In genomic region chr10:92007891-92008290, GRCm38 (mm10) we compare ENCODE assay signal across 20 mouse cellular contexts.
A peak's percentile ranks its signal among the peaks of the same experiment; 100 is the strongest.
DNase-seq lines count a peak whose midpoint lies in the region; ATAC-seq and TF ChIP-seq lines count a peak whose summit lies in the region.
"Had no signal": no experiment of that assay in that cellular context is flagged by ENCODE, and none has a peak within 500 bp of the region (broad histone marks: within the 10 kb centered on the region; RNA-seq: fewer than 3 reads in every experiment).

No protein-coding gene starts in this region.

- intact Hi-C loops in gastrocnemius, adult 2 months (cut with DNase I), result no loop called here
- intact Hi-C loops in left cerebral cortex, postnatal 14 days (cut with DNase I), result no loop called here

- H3K4me2 ChIP-seq in hindbrain, postnatal 0 days (ENCODE audit: low read depth, low read length), result no peak overlapping the region
- no peak overlapping the region for H3K4me2 ChIP-seq in hindbrain, embryonic 14.5 days (replicated peaks)
- H3K4me2 ChIP-seq: heart, embryonic 12.5 days; midbrain, embryonic 12.5 days had no signal

- H3K36me3 ChIP-seq in hindbrain, postnatal 0 days (ENCODE audit: insufficient read depth, low read length), result no peaks in the 10 kb centered on the region
- H3K36me3 ChIP-seq in hindbrain, embryonic 14.5 days (replicated peaks; ENCODE audit: control insufficient read depth, insufficient read depth), result no peaks in the 10 kb centered on the region
- H3K36me3 ChIP-seq: G1E; heart, embryonic 12.5 days; midbrain, embryonic 12.5 days had no signal

- 43% methylated on average over 2 of the region's 2 CpGs for WGBS in hindbrain, postnatal 0 days
- 92% methylated on average over 2 of the region's 2 CpGs for WGBS in hindbrain, embryonic 14.5 days
- 9% methylated on average over 2 of the region's 2 CpGs for WGBS in cerebellum, adult 2 months

- no peaks in the 10 kb centered on the region for H3K27me3 ChIP-seq in hindbrain, postnatal 0 days (ENCODE audit: insufficient read depth, low read length)
- H3K27me3 ChIP-seq in hindbrain, embryonic 14.5 days (ENCODE audit: control insufficient read depth, insufficient read depth, low read length), result no peaks in the 10 kb centered on the region
- H3K27me3 ChIP-seq in cerebellum, adult 2 months (ENCODE audit: control insufficient read depth, insufficient read depth, low read length), result no peaks in the 10 kb centered on the region
- H3K27me3 ChIP-seq: heart, embryonic 12.5 days; midbrain, embryonic 12.5 days had no signal

- H3K27ac ChIP-seq in hindbrain, postnatal 0 days, result no peak overlapping the region
- H3K27ac ChIP-seq in hindbrain, embryonic 14.5 days, result no peak overlapping the region
- H3K27ac ChIP-seq in cerebellum, adult 2 months (ENCODE audit: insufficient read depth, low read length), result no peak overlapping the region
- no peak overlapping the region for H3K27ac ChIP-seq in gastrocnemius, adult 2 months
- H3K27ac ChIP-seq: macrophage; midbrain, embryonic 12.5 days had no signal

- TF ChIP-seq CTCF in hindbrain, postnatal 0 days (IDR thresholded peaks at IDR 0.05; ENCODE audit: low read depth), result no peak
- no peak for TF ChIP-seq CTCF in cerebellum, adult 2 months (IDR thresholded peaks at IDR 0.05; ENCODE audit: borderline replicate concordance, insufficient read depth, low read depth, low read length)
- no peak for TF ChIP-seq CTCF in gastrocnemius, adult 2 months (IDR thresholded peaks at IDR 0.05)

- no peak overlapping the region for H3K4me3 ChIP-seq in hindbrain, postnatal 0 days (ENCODE audit: low read length)
- no peak overlapping the region for H3K4me3 ChIP-seq in hindbrain, embryonic 14.5 days (replicated peaks; ENCODE audit: low read length)
- H3K4me3 ChIP-seq in cerebellum, adult 2 months (replicated peaks; ENCODE audit: insufficient read depth, low read depth, low read length), result no peak overlapping the region
- no peak overlapping the region for H3K4me3 ChIP-seq in gastrocnemius, adult 2 months
- H3K4me3 ChIP-seq: erythroblast, embryonic 14.5 days; heart, embryonic 12.5 days; midbrain, embryonic 12.5 days had no signal

- no peak for TF ChIP-seq POLR2A in cerebellum, adult 2 months (IDR thresholded peaks at IDR 0.05; ENCODE audit: borderline replicate concordance, insufficient read depth, low read length)

- no peak overlapping the region for H3K9ac ChIP-seq in hindbrain, postnatal 0 days (replicated peaks; ENCODE audit: low read length)
- H3K9ac ChIP-seq in hindbrain, embryonic 14.5 days, result no peak overlapping the region
- H3K9ac ChIP-seq: heart, embryonic 12.5 days; midbrain, embryonic 12.5 days had no signal

- H3K9me3 ChIP-seq in hindbrain, postnatal 0 days (ENCODE audit: low read length), result no peaks in the 10 kb centered on the region
- no peaks in the 10 kb centered on the region for H3K9me3 ChIP-seq in hindbrain, embryonic 14.5 days (ENCODE audit: control insufficient read depth, low read length)
- H3K9me3 ChIP-seq: heart, embryonic 12.5 days; midbrain, embryonic 12.5 days had no signal

- H3K4me1 ChIP-seq in hindbrain, postnatal 0 days (ENCODE audit: insufficient read depth, low read length), result peaks cover 4% of the 10 kb centered on the region; the same call in 1 of the 2 replicates
- H3K4me1 ChIP-seq in hindbrain, embryonic 14.5 days (replicated peaks; ENCODE audit: control insufficient read depth, insufficient read depth, low read length), result peaks cover 10% of the 10 kb centered on the region; the same call in 1 of the 2 replicates
- H3K4me1 ChIP-seq in cerebellum, adult 2 months (ENCODE audit: control insufficient read depth, insufficient read depth, low read length), result no peaks in the 10 kb centered on the region
- H3K4me1 ChIP-seq: heart, embryonic 12.5 days had no signal

- peak; percentile 72 for DNase-seq in hindbrain, postnatal 0 days (ENCODE audit: low spot score)
- DNase-seq in hindbrain, embryonic 14.5 days (ENCODE audit: low spot score), result no peak
- DNase-seq in Muller cell, postnatal 12 days (ENCODE audit: inconsistent ontology term), result peak; percentile 42
- DNase-seq in cerebellum, adult 2 months, result peak; percentile 29 to 44
- DNase-seq in gastrocnemius, adult 2 months, result peak; percentile 86
- DNase-seq in thymus, postnatal 14 days, result no peak
- DNase-seq in left cerebral cortex, postnatal 14 days (ENCODE audit: low spot score in 2 of 2), result no peak
- no peak for DNase-seq in lung, postnatal 25 days (ENCODE audit: low spot score)
- DNase-seq: adrenal gland, adult 8-10 months; heart, postnatal 4 days; liver; lung, adult 18-20 months; right cerebral cortex, postnatal 25 days had no signal

- peak; percentile 67 for ATAC-seq in hindbrain, postnatal 0 days
- ATAC-seq in hindbrain, embryonic 14.5 days (ENCODE audit: low FRiP score), result no peak
- ATAC-seq: forebrain, embryonic 16.5 days; intestine, embryonic 16.5 days had no signal

Comparison
In these comparisons a context has a peak if more than half of its experiments do, and no peak if none do; other contexts are left out.
1. DNase-seq: peak in hindbrain, postnatal 0 days (single experiment), Muller cell, postnatal 12 days (single experiment), cerebellum, adult 2 months (2 of 2) and gastrocnemius, adult 2 months (single experiment); none in hindbrain, embryonic 14.5 days (single experiment), thymus, postnatal 14 days (single experiment), left cerebral cortex, postnatal 14 days (0 of 2) and lung, postnatal 25 days (single experiment).